Mouse (Mus musculus) kidney, embryonic 16.5 days (tissue): ENCODE measurements around the gene Gtpbp2. TPM values are rescaled to one million over a fixed set of nuclear protein-coding genes. Genes with fewer than 3 reads are reported as not detected.

Experiments
- ATAC-seq: fragments of 200-750 bp; cut with Nextera tagmentation; 2 replicates; pipeline ENCODE4 v1.8.0; 2017; ENCODE audit warnings: moderate TSS enrichment; ENCODE audit not compliant: low FRiP score, low TSS enrichment
- H3K27ac ChIP-seq: fragments of 300-500 bp; sonication (generic); 2 replicates; pipeline ENCODE4 v1.5.1; 2014; ENCODE audit warnings: low read length
- H3K27me3 ChIP-seq: fragments of 300-500 bp; sonication (generic); 2 replicates; pipeline ENCODE4 v1.6.1; 2014; ENCODE audit warnings: low read length, control low read depth, mixed read lengths; ENCODE audit not compliant: insufficient read depth
- H3K36me3 ChIP-seq: fragments of 300-500 bp; sonication (generic); 2 replicates; pipeline ENCODE4 v1.6.1; 2014; ENCODE audit warnings: low read length, control low read depth, mixed read lengths; ENCODE audit not compliant: insufficient read depth
- H3K4me1 ChIP-seq: fragments of 300-500 bp; sonication (generic); 2 replicates; pipeline ENCODE4 v1.6.1; 2014; ENCODE audit warnings: low read length, control low read depth, mixed read lengths; ENCODE audit not compliant: insufficient read depth
- H3K4me2 ChIP-seq: fragments of 300-500 bp; sonication (generic); replicated peaks from 2 replicates; pipeline ENCODE4 v1.6.1; 2014; ENCODE audit warnings: low read depth, low read length
- H3K4me3 ChIP-seq: fragments of 300-500 bp; sonication (generic); 2 replicates; pipeline ENCODE4 v1.5.1; 2014; ENCODE audit warnings: mild to moderate bottlenecking, low read length
- H3K9ac ChIP-seq: fragments of 300-500 bp; sonication (generic); replicated peaks from 2 replicates; pipeline ENCODE4 v1.6.1; 2014; ENCODE audit warnings: low read length
- H3K9me3 ChIP-seq: fragments of 300-500 bp; sonication (generic); 2 replicates; pipeline ENCODE4 v1.6.1; 2016; ENCODE audit warnings: low read length, control low read depth
- WGBS: fragments of 180-500 bp; shearing (Covaris S2); extraction: QIAGEN DNeasy Blood & Tissue Kit; methylation state at CpG from one replicate; pipeline ENCODE4 v1.1.7; 2014; 5-methylcytosine and 5-hydroxymethylcytosine counted together
- polyA plus RNA-seq: library from polyadenylated mRNA; unstranded; fragments of >200 nt; fragmentation: Nextera tagmentation; extraction: Ambion mirVana; gene quantifications from 2 replicates; pipeline ENCODE4 v1.2.1, GENCODE M21; 2015

The Gtpbp2 gene
- polyA plus RNA-seq, 1 experiment from 2014 or later: 44.8 TPM

DNA sequence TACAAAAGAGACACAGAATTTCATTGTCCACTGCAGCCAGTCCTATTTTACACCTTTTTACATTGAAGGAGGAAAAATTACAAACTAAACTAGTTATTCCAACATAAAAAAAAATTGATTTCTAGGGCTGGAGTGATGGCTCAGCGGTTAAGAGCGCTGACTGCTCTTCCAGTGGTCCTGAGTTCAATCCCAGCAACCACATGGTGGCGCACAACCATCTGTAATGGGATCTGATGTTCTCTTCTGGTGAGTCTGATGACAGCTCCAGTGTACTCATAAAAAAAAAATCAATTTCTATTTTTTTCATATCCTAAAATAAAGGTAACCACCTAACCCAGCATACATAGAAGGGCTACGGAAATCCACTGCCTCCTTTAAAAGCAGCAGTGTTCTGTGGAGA, 21.4 kb downstream of the Gtpbp2 start:
- Histone ChIP-seq H3K9me3 (no peaks in the 10 kb centered on the region), H3K36me3 (peaks cover 74% of the 10 kb centered on the region), H3K4me3 (no peak overlapping the region), H3K27me3 (no peaks in the 10 kb centered on the region), H3K9ac (no peak overlapping the region), H3K4me2 (no peak overlapping the region), H3K4me1 (no peaks in the 10 kb centered on the region), H3K27ac (no peak overlapping the region)
- WGBS: 88% methylated on average over 4 of the region's 4 CpGs
- ATAC-seq: no peak

DNA sequence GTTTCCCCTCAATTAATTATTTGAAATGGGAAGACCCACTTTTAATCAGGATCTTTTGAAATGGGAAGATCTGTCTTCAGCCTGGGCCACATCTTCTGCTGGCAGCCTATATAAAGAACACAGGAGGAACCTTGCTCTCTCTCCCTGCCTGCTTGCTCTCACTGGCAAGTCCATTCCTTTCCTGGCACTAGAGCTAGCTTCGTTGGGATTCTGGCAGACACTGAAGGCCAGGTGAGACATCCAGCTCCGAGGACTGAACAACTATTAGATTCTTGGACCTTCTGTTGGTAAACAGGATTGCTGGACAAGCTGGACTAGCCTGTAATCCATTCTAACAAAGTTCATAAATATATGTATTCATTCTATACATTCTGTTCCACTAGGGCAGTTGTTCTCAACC, 28.0 kb downstream of the Gtpbp2 start:
- peaks cover 53% of the 10 kb centered on the region for H3K36me3 ChIP-seq
- no peak overlapping the region for H3K27ac ChIP-seq
- no peaks in the 10 kb centered on the region for H3K9me3 ChIP-seq
- no peak overlapping the region for H3K9ac ChIP-seq
- H3K27me3 ChIP-seq: no peaks in the 10 kb centered on the region
- no peak overlapping the region for H3K4me3 ChIP-seq
- H3K4me1 ChIP-seq: no peaks in the 10 kb centered on the region
- no peak for ATAC-seq
- no peak overlapping the region for H3K4me2 ChIP-seq
- 98% methylated on average over 2 of the region's 2 CpGs for WGBS

DNA sequence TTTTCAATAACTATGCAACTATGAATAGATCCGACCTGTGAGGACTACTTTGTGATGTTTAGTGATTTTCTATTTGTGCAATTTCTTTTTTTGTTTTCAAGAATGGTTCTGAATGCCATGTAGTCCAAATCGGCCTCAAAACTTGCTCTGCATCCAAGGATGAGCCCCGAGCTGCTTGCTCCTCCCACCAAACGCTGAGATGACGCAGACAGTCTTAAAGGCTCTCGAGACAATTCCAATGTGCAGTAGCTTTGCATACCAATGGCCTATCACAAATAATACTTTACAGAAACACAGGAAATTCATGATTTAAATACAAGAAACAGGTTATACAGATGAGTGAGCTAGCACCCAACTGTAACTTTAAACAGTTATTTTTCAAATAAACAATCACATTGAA, 40.3 kb downstream of the Gtpbp2 start:
- Histone ChIP-seq H3K9me3 (no peaks in the 10 kb centered on the region), H3K4me2 (peak overlapping the region; percentile 78)

DNA sequence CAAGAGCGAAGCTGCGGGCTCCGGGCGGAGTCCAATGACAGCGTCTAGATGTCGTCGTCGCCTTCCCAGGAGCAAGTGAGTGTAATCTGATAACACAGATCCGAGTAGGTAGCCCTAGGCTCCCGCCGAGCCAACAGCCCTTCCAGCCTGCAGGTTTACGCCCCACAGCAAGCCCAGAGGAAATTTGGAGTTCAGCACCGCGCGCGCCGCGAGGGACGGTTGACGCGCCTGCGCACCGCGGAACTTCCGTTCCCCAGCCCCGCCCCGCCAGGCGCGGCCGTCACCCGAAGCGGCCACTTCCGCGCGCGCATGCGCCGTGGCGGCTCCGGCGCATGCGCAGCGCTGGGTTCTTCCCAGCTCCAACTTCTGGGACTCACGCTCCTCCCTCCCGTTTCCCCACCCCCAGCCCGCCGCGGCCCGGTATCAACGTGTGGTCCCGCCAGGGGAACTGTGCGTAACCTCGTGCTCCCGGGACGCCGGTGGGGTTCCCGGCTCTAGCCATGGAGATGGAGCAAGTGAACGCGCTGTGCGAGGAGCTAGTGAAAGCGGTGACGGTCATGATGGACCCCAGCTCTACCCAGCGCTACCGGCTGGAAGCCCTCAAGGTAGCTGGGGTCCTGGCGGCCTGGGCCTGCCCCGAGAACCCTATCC, 41.7 kb downstream of the Gtpbp2 start, which contains the start of the genes Polh and Xpo5:
Gene Polh, minus strand, starts transcription at position 225 of the 651 bp plus-strand sequence.
Gene Xpo5, plus strand, starts transcription at position 362 of the 651 bp plus-strand sequence.
- no peaks in the 10 kb centered on the region for H3K27me3 ChIP-seq
- peak; percentile 97 for ATAC-seq
- H3K4me2 ChIP-seq: peak within 1 kb of the TSS; percentile 78
- H3K4me1 ChIP-seq: peaks cover 22% of the 10 kb centered on the region
- WGBS: 0% methylated on average over 66 of the region's 66 CpGs
- H3K9me3 ChIP-seq: no peaks in the 10 kb centered on the region
- H3K27ac ChIP-seq: peak within 1 kb of the TSS; percentile 88
- H3K9ac ChIP-seq: peak within 1 kb of the TSS; percentile 81
- peaks cover 32% of the 10 kb centered on the region for H3K36me3 ChIP-seq
- peak within 1 kb of the TSS; percentile 78 for H3K4me3 ChIP-seq

More for the DNA sequence above, 40.3 kb downstream of the Gtpbp2 start:
- Histone ChIP-seq H3K36me3 (peaks cover 29% of the 10 kb centered on the region), H3K27me3 (no peaks in the 10 kb centered on the region), H3K4me3 (peak overlapping the region; percentile 78; the same call in 1 of the 2 replicates), H3K27ac (no peak overlapping the region), H3K9ac (no peak overlapping the region; the same call in 1 of the 2 replicates), H3K4me1 (peaks cover 22% of the 10 kb centered on the region)
- WGBS: 60% methylated on average over 6 of the region's 6 CpGs
- no peak for ATAC-seq

DNA sequence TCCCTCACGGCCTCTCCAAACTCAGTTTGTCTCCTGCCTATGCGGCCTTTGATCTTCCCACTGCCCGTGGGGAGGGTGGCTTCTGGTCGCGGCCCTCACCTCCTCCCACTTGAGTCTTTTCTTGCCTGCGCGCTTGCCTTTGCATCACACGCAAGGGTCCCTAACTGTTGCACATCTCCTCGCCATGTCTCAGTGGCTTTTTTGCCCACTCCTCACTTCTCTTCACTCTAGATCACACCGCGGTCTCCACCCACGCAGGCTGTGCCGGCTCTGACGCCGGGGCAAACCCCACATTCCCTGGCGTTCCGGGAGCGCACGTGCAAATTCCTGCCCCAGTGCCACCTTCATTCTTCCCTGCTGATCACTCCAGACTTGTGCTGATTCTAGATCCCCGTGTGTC, 42.2 kb downstream of the Gtpbp2 start:
- peaks cover 34% of the 10 kb centered on the region for H3K36me3 ChIP-seq
- peak overlapping the region; percentile 78 for H3K4me3 ChIP-seq
- H3K4me2 ChIP-seq: peak overlapping the region; percentile 78
- H3K4me1 ChIP-seq: peaks cover 22% of the 10 kb centered on the region
- peak overlapping the region; percentile 63 for H3K27ac ChIP-seq
- H3K27me3 ChIP-seq: no peaks in the 10 kb centered on the region
- ATAC-seq: no peak
- WGBS: under 1% methylated on average over 20 of the region's 20 CpGs
- peak overlapping the region; percentile 78 for H3K9ac ChIP-seq
- H3K9me3 ChIP-seq: no peaks in the 10 kb centered on the region

DNA sequence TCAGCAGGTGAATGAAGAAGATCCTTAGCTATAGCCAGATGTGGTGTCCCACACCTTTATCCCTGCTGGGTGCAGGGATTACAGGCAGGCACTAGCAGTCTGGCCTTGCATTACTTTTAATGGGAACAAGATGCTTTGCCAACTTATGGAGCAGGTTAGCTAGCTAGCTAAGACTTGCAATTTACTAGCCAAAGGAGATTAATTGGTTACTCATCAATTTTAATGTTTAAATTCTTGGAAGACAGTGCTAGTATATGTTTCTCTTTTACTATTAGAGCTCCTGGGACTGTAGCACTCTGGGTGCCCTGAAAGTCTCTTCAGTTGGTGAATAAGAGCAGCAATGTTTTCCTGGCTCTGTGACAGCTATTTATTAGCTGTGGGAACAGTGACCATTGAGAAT, 45.8 kb downstream of the Gtpbp2 start:
- H3K36me3 ChIP-seq: peaks cover 58% of the 10 kb centered on the region
- H3K27ac ChIP-seq: no peak overlapping the region

DNA sequence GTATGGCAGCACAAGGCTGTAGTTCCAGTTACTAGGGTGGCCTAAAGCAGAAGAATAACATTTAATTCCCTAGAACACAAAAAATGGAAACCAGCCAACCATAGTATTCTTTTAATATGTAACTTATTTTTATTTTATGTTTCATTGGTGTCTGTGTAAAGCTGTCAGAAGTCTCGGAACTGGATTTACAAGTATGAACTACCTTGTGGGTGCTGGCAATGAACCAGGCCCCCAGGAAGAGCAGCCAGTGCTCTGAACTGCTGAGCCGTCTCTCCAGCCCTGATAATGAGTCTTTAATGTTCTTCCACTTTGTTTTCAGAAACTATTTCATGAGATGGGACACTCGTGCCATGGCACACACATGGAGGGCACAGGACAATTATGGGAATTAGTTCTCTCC, 49.7 kb downstream of the Gtpbp2 start:
- 0 out of 2 replicates have a peak, but pooled peaks have one; percentile 39 for ATAC-seq
- Histone ChIP-seq H3K9ac (no peak overlapping the region), H3K4me3 (no peak overlapping the region), H3K36me3 (peaks cover 80% of the 10 kb centered on the region), H3K9me3 (no peaks in the 10 kb centered on the region), H3K27me3 (no peaks in the 10 kb centered on the region), H3K4me1 (no peaks in the 10 kb centered on the region), H3K27ac (no peak overlapping the region), H3K4me2 (no peak overlapping the region)
- WGBS: 70% methylated on average over 3 of the region's 3 CpGs

More for the DNA sequence above, 45.8 kb downstream of the Gtpbp2 start:
- Histone ChIP-seq H3K27me3 (no peaks in the 10 kb centered on the region), H3K9ac (no peak overlapping the region), H3K4me1 (peaks cover 13% of the 10 kb centered on the region), H3K4me2 (no peak overlapping the region), H3K4me3 (no peak overlapping the region), H3K9me3 (no peaks in the 10 kb centered on the region)
- ATAC-seq: no peak

Other genes with a start within 250 kb of the Gtpbp2 start
- gene Vegfa, start 128.7 kb upstream of the Gtpbp2 start, polyA plus RNA-seq: 5.7 and 5.9 TPM in 2 replicates
- gene Mrps18a, start 50.0 kb upstream of the Gtpbp2 start, polyA plus RNA-seq: 159 and 162 TPM in 2 replicates
- gene Rsph9, start 16.8 kb upstream of the Gtpbp2 start, polyA plus RNA-seq: 15.1 and 16.5 TPM in 2 replicates
- 39.9 and 41.2 TPM in 2 replicates for gene Mad2l1bp, start 7.5 kb upstream of the Gtpbp2 start, polyA plus RNA-seq
- gene Polh, start 41.6 kb downstream of the Gtpbp2 start, polyA plus RNA-seq: 13.3 and 16.8 TPM in 2 replicates
- gene Xpo5, start 41.8 kb downstream of the Gtpbp2 start, polyA plus RNA-seq: 45.5 and 49.5 TPM in 2 replicates
- gene Polr1c, start 87.0 kb downstream of the Gtpbp2 start, polyA plus RNA-seq: 109 TPM in 2 replicates
- gene Yipf3, start 87.0 kb downstream of the Gtpbp2 start, polyA plus RNA-seq: 132 and 139 TPM in 2 replicates
- 0.64 and 0.67 TPM in 2 replicates for gene Lrrc73, start 92.5 kb downstream of the Gtpbp2 start, polyA plus RNA-seq
- gene Tjap1, start 122.0 kb downstream of the Gtpbp2 start, polyA plus RNA-seq: 45.7 and 49.8 TPM in 2 replicates
- gene Dlk2, start 136.4 kb downstream of the Gtpbp2 start, polyA plus RNA-seq: 0.37 and 0.64 TPM in 2 replicates
- gene Abcc10, start 167.3 kb downstream of the Gtpbp2 start, polyA plus RNA-seq: 6.9 and 7.3 TPM in 2 replicates
- gene Zfp318, start 222.7 kb downstream of the Gtpbp2 start, polyA plus RNA-seq: 5.0 and 6.1 TPM in 2 replicates